Mouse (Mus musculus): ENCODE data around the gene Gm9970.

The Gm9970 gene

GRCm38 (mm10) chr5:31194486-31195485 is 46.2 kb downstream of the Gm9970 start:
- no peak for DNase-seq

- no peak for DNase-seq
Observed at GRCm38 (mm10) chr5:31193631-31194281, 47.3 kb downstream of the Gm9970 start.

- peak; percentile 100 for DNase-seq
Observed at GRCm38 (mm10) chr5:31192939-31193630, 47.9 kb downstream of the Gm9970 start, which contains the start of the genes Snx17 and Eif2b4. Gene Snx17 (plus strand): TSS chr5:31193227. Gene Eif2b4 (minus strand): TSS chr5:31193430.

GRCm38 (mm10) chr5:31192045-31192938 is 48.7 kb downstream of the Gm9970 start:
- no peak for DNase-seq

Measured in kidney, adult 18-20 months (tissue).